Mouse (Mus musculus) spleen, postnatal 14 days (tissue): ENCODE data around the gene Gm20696.

Experiments
- DNase-seq, 2 experiments: peaks; one replicate each; pipeline ENCODE4 v3.0.0; 2021 to 2022; ENCODE audit warnings: low spot score in 2 of 2

The Gm20696 gene

GRCm38 (mm10) chr6:99573343-99573742 lies 93.3 kb downstream of the Gm20696 start:
- DNase-seq, result no peak

- DNase-seq, result no peak
Observed at GRCm38 (mm10) chr6:99572071-99572470, 94.5 kb downstream of the Gm20696 start.

GRCm38 (mm10) chr6:99566921-99567320 lies 99.7 kb downstream of the Gm20696 start:
- no peak for DNase-seq

- no peak for DNase-seq
Observed at GRCm38 (mm10) chr6:99564766-99565165, 101.8 kb downstream of the Gm20696 start.

GRCm38 (mm10) chr6:99556950-99557349 lies 109.6 kb downstream of the Gm20696 start:
- DNase-seq, result no peak

GRCm38 (mm10) chr6:99552816-99553215 lies 113.8 kb downstream of the Gm20696 start:
- DNase-seq, result no peak

GRCm38 (mm10) chr6:99546416-99546815 lies 120.2 kb downstream of the Gm20696 start:
- DNase-seq, result no peak

- no peak for DNase-seq
Observed at GRCm38 (mm10) chr6:99545437-99545836, 121.2 kb downstream of the Gm20696 start.

- no peak for DNase-seq
Observed at GRCm38 (mm10) chr6:99541105-99541504, 125.5 kb downstream of the Gm20696 start.

GRCm38 (mm10) chr6:99540653-99541052 lies 125.9 kb downstream of the Gm20696 start:
- DNase-seq, result no peak

- DNase-seq, result no peak
Observed at GRCm38 (mm10) chr6:99540146-99540545, 126.5 kb downstream of the Gm20696 start.

GRCm38 (mm10) chr6:99538194-99538941 lies 128.2 kb downstream of the Gm20696 start:
- no peak for DNase-seq

GRCm38 (mm10) chr6:99534211-99534745 lies 132.3 kb downstream of the Gm20696 start:
- DNase-seq, result no peak

- DNase-seq, result no peak
Observed at GRCm38 (mm10) chr6:99532458-99532857, 134.1 kb downstream of the Gm20696 start.

- no peak for DNase-seq
Observed at GRCm38 (mm10) chr6:99528972-99529371, 137.6 kb downstream of the Gm20696 start.

GRCm38 (mm10) chr6:99527457-99528105 lies 139.0 kb downstream of the Gm20696 start:
- no peak for DNase-seq

- DNase-seq, result no peak
Observed at GRCm38 (mm10) chr6:99525351-99525750, 141.2 kb downstream of the Gm20696 start.

- no peak for DNase-seq
Observed at GRCm38 (mm10) chr6:99523679-99524370, 142.8 kb downstream of the Gm20696 start.

GRCm38 (mm10) chr6:99523109-99523632 lies 143.4 kb downstream of the Gm20696 start:
- DNase-seq, result peak in 1 of 2 experiments; percentile 33

GRCm38 (mm10) chr6:99522359-99523108 lies 144.1 kb downstream of the Gm20696 start, which contains the start of gene Foxp1:
Gene Foxp1, minus strand, starts transcription at chr6:99522721.
- peak; percentile 29 to 51 for DNase-seq

- peak in 1 of 2 experiments; percentile 31 for DNase-seq
Observed at GRCm38 (mm10) chr6:99521641-99522358, 144.8 kb downstream of the Gm20696 start.
